Mouse (Mus musculus): ENCODE results near the gene Gpr18. TPM values are rescaled to one million over a fixed set of nuclear protein-coding genes. Genes with fewer than 3 reads are reported as not detected.

Gene Gpr18
- total and polyA plus RNA-seq, 3 experiments, result 0.16 to 2.2 (median 0.43) TPM

DNA sequence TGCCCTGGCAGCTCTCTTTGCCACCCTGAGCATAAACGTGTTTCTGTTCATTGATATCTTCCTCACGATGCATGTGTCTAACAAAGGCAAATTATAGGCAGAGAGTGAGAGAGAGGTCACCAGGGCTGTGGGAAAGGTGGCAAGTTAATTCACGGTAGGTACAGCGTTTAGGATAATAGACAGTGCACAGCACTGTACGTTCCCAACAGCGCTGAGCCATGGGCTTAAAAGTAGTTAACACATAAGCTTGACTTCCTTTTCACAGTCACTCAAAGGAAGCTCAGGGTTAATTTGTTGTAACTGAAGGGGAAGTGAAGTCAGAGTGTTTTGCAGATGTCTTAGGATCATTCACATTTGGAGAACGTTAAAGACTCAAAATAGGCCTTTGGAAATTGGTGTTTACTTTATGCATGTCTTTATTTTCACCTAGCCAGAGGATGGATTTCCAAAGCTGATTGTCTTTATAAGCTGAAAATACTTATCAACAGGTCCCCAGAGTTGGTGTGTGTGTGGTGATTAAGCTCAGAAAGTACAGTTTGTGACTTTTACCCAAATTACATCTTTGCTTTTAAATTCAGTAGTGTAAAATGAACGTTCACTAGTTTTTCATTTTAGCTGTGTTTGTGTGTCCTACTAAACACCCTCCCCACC is 9.1 kb downstream of the Gpr18 start:
- Histone ChIP-seq H3K27ac (no peak overlapping the region; the same call in 1 of the 2 replicates), H3K9ac (ENCODE audit: low read depth, low read length) (no peak overlapping the region), H3K36me3 (ENCODE audit: control insufficient read depth, insufficient read depth, low read length) (no peaks in the 10 kb centered on the region), H3K27me3 (ENCODE audit: control insufficient read depth, insufficient read depth, low read length) (no peaks in the 10 kb centered on the region), H3K4me1 (ENCODE audit: control insufficient read depth, insufficient read depth, low read length) (peaks cover 5% of the 10 kb centered on the region), H3K4me3 (no peak overlapping the region), H3K79me2 (replicated peaks; ENCODE audit: control insufficient read depth, insufficient read depth, low read length) (no peaks in the 10 kb centered on the region)
- TF ChIP-seq EP300 (IDR thresholded peaks at IDR 0.05; ENCODE audit: insufficient read depth, low read depth, low read length), result no peak
- no peak for TF ChIP-seq CTCF (IDR thresholded peaks at IDR 0.05)
- TF ChIP-seq POLR2A (IDR thresholded peaks at IDR 0.05; ENCODE audit: insufficient read depth, low read depth, low read length), result no peak
- intact Hi-C loops (cut with DNase I), result no loop called here
- DNase-seq, result no peak
- 70% methylated on average over 8 of the region's 8 CpGs for WGBS

DNA sequence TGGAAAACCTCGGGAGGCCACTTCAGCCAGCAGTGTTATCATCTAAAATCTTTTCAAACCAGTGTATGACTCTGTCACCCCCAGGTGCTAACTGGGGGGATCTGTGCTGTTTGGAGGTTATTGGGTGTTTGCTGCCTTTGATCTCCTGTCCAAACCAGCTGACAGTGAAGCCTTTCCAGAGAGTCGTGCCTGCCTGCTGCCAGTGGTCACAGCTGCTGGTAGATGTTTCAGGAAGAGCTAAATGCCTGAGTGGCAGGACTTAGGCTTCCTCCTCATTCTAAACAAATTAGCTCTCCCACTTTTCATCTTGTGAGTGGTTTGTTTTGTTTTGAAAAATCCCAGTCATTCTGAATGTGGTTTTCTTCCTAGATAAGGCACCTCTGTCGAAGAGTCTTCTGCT is 10.8 kb downstream of the Gpr18 start:
- Histone ChIP-seq H3K27ac (no peak overlapping the region), H3K36me3 (ENCODE audit: control insufficient read depth, insufficient read depth, low read length) (no peaks in the 10 kb centered on the region), H3K4me3 (no peak overlapping the region), H3K4me1 (ENCODE audit: control insufficient read depth, insufficient read depth, low read length) (peaks cover 5% of the 10 kb centered on the region), H3K9ac (ENCODE audit: low read depth, low read length) (no peak overlapping the region), H3K79me2 (replicated peaks; ENCODE audit: control insufficient read depth, insufficient read depth, low read length) (no peaks in the 10 kb centered on the region), H3K27me3 (ENCODE audit: control insufficient read depth, insufficient read depth, low read length) (no peaks in the 10 kb centered on the region)
- no peak for TF ChIP-seq CTCF (IDR thresholded peaks at IDR 0.05)
- TF ChIP-seq EP300 (IDR thresholded peaks at IDR 0.05; ENCODE audit: insufficient read depth, low read depth, low read length), result no peak
- no peak for TF ChIP-seq POLR2A (IDR thresholded peaks at IDR 0.05; ENCODE audit: insufficient read depth, low read depth, low read length)
- intact Hi-C loops (cut with DNase I), result no loop called here
- WGBS, result 41% methylated on average over 3 of the region's 3 CpGs
- DNase-seq, result no peak

DNA sequence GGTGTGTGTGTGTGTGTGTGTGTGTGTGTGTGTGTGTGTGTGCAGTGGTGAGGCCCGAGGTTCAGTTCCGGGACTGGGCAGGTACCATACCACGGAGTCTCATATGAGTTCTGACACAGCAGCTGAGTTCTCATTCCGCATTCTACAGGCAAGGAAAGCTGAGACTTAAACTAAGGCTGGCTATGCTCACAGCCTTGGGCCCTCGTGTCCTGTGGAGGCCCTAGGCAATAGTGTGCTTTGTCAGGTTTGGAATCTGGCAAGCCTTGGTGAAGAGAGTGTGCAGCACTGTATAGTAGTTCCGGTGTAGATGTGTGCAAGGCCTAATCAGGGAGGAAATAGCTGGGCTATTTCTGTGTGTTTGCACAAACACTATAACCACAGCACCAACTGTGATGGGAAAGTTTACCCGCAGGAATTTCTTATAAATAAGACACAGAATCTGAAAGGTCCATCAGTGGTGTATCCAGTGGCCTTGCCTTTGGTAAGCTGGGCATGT is 12.2 kb downstream of the Gpr18 start:
- no peaks in the 10 kb centered on the region for H3K27me3 ChIP-seq (ENCODE audit: control insufficient read depth, insufficient read depth, low read length)
- WGBS, result 81% methylated on average over 7 of the region's 7 CpGs

DNA sequence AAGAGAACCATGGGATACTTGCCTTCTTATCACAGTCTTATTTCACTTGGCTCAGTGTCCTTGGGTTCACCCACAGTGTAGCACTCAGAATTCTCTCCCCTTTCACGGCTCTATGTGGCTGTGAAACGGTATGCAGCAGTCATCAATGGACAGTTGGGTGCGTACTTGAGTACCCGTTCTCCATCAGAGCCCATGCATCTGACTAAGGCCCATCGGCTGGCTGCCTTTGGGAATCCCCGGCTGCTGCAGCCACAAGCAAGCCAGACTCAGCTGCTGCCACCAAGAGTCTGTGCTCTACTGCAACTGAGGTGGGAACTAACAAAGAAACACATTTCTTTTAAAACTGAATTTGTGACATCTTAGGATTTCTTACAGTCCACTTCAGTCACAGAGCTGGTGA is 14.1 kb downstream of the Gpr18 start:
- DNase-seq, result no peak
- Histone ChIP-seq H3K27ac (no peak overlapping the region), H3K36me3 (ENCODE audit: control insufficient read depth, insufficient read depth, low read length) (no peaks in the 10 kb centered on the region), H3K4me3 (no peak overlapping the region), H3K9ac (ENCODE audit: low read depth, low read length) (no peak overlapping the region), H3K27me3 (ENCODE audit: control insufficient read depth, insufficient read depth, low read length) (no peaks in the 10 kb centered on the region), H3K4me1 (ENCODE audit: control insufficient read depth, insufficient read depth, low read length) (peaks cover 5% of the 10 kb centered on the region), H3K79me2 (replicated peaks; ENCODE audit: control insufficient read depth, insufficient read depth, low read length) (no peaks in the 10 kb centered on the region)
- 80% methylated on average over 6 of the region's 6 CpGs for WGBS
- intact Hi-C loops (cut with DNase I), result no loop called here
- TF ChIP-seq POLR2A (IDR thresholded peaks at IDR 0.05; ENCODE audit: insufficient read depth, low read depth, low read length), result no peak
- TF ChIP-seq CTCF (IDR thresholded peaks at IDR 0.05), result no peak
- no peak for TF ChIP-seq EP300 (IDR thresholded peaks at IDR 0.05; ENCODE audit: insufficient read depth, low read depth, low read length)

More for the DNA sequence above, 12.2 kb downstream of the Gpr18 start:
- no peak overlapping the region for H3K4me3 ChIP-seq
- no peaks in the 10 kb centered on the region for H3K36me3 ChIP-seq (ENCODE audit: control insufficient read depth, insufficient read depth, low read length)
- intact Hi-C loops (cut with DNase I), result no loop called here
- no peaks in the 10 kb centered on the region for H3K79me2 ChIP-seq (replicated peaks; ENCODE audit: control insufficient read depth, insufficient read depth, low read length)
- peaks cover 5% of the 10 kb centered on the region for H3K4me1 ChIP-seq (ENCODE audit: control insufficient read depth, insufficient read depth, low read length)
- no peak for DNase-seq
- TF ChIP-seq POLR2A (IDR thresholded peaks at IDR 0.05; ENCODE audit: insufficient read depth, low read depth, low read length) (no peak), EP300 (IDR thresholded peaks at IDR 0.05; ENCODE audit: insufficient read depth, low read depth, low read length) (no peak)
- no peak overlapping the region for H3K27ac ChIP-seq
- H3K9ac ChIP-seq (ENCODE audit: low read depth, low read length), result no peak overlapping the region

DNA sequence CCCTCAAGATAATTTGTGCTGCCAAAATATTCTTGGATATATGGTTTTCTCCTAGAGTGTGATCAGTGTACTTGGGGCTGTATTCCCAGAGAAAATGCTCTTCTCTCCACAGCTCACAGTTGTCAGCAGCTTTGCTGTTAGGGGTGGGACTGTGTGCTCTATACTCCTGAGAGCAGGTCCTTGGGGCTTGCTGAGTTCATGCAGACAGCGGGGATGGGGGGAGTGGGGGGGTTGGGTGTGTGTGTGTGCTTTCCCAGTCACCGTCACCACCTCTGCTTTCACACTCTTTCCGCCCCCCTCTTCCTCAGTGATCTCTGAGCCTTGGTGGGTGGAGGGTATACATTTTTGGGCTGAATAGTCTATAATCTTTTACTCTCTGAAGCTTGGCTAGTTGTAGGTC is 16.5 kb downstream of the Gpr18 start:
- no peaks in the 10 kb centered on the region for H3K36me3 ChIP-seq (ENCODE audit: control insufficient read depth, insufficient read depth, low read length)
- no peaks in the 10 kb centered on the region for H3K27me3 ChIP-seq (ENCODE audit: control insufficient read depth, insufficient read depth, low read length)
- H3K27ac ChIP-seq, result no peak overlapping the region
- intact Hi-C loops (cut with DNase I), result no loop called here
- 58% methylated on average over 3 of the region's 3 CpGs for WGBS
- TF ChIP-seq POLR2A (IDR thresholded peaks at IDR 0.05; ENCODE audit: insufficient read depth, low read depth, low read length), result no peak
- no peak for TF ChIP-seq CTCF (IDR thresholded peaks at IDR 0.05)
- TF ChIP-seq EP300 (IDR thresholded peaks at IDR 0.05; ENCODE audit: insufficient read depth, low read depth, low read length), result no peak
- H3K4me3 ChIP-seq, result no peak overlapping the region
- peaks cover 5% of the 10 kb centered on the region for H3K4me1 ChIP-seq (ENCODE audit: control insufficient read depth, insufficient read depth, low read length)
- DNase-seq, result no peak
- H3K9ac ChIP-seq (ENCODE audit: low read depth, low read length), result no peak overlapping the region
- H3K79me2 ChIP-seq (replicated peaks; ENCODE audit: control insufficient read depth, insufficient read depth, low read length), result no peaks in the 10 kb centered on the region

DNA sequence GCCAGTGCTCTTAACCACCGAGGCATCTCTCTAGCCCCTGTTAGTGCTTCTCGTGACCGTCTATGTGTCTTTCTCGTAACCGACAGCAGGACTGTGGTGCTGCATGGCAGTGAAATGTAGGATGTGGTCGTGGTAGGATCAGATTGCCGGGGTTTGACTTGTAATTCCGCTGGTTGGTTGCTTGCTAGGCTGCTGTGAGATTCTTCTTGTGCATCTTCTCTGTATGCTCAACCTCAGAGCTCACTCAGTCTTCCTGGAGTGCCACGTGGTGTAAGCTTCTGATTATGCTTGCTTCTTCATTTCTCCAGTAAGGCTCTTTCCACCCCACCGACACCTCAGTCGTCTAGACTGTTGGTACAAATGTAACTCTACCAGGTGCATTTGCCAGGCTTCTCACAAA is 17.1 kb downstream of the Gpr18 start:
- H3K79me2 ChIP-seq (replicated peaks; ENCODE audit: control insufficient read depth, insufficient read depth, low read length), result no peaks in the 10 kb centered on the region
- DNase-seq, result no peak
- H3K9ac ChIP-seq (ENCODE audit: low read depth, low read length), result no peak overlapping the region
- H3K4me3 ChIP-seq, result no peak overlapping the region
- intact Hi-C loops (cut with DNase I), result no loop called here
- no peak overlapping the region for H3K27ac ChIP-seq
- H3K36me3 ChIP-seq (ENCODE audit: control insufficient read depth, insufficient read depth, low read length), result no peaks in the 10 kb centered on the region
- TF ChIP-seq CTCF (IDR thresholded peaks at IDR 0.05) (no peak), EP300 (IDR thresholded peaks at IDR 0.05; ENCODE audit: insufficient read depth, low read depth, low read length) (no peak), POLR2A (IDR thresholded peaks at IDR 0.05; ENCODE audit: insufficient read depth, low read depth, low read length) (no peak)
- H3K27me3 ChIP-seq (ENCODE audit: control insufficient read depth, insufficient read depth, low read length), result no peaks in the 10 kb centered on the region
- H3K4me1 ChIP-seq (ENCODE audit: control insufficient read depth, insufficient read depth, low read length), result peaks cover 2% of the 10 kb centered on the region
- WGBS, result 86% methylated on average over 11 of the region's 11 CpGs

Data from heart, adult 2 months (tissue).